Mouse (Mus musculus): Measurements from ENCODE around the gene Dnajc21.
A peak's percentile ranks its signal among the peaks of the same experiment; 100 is the strongest.
"Not testable (repeated sequence)": the region's sequence is repeated elsewhere in the genome, so short reads cannot be mapped to it uniquely, and the experiment has no call there.

Gene Dnajc21

DNA sequence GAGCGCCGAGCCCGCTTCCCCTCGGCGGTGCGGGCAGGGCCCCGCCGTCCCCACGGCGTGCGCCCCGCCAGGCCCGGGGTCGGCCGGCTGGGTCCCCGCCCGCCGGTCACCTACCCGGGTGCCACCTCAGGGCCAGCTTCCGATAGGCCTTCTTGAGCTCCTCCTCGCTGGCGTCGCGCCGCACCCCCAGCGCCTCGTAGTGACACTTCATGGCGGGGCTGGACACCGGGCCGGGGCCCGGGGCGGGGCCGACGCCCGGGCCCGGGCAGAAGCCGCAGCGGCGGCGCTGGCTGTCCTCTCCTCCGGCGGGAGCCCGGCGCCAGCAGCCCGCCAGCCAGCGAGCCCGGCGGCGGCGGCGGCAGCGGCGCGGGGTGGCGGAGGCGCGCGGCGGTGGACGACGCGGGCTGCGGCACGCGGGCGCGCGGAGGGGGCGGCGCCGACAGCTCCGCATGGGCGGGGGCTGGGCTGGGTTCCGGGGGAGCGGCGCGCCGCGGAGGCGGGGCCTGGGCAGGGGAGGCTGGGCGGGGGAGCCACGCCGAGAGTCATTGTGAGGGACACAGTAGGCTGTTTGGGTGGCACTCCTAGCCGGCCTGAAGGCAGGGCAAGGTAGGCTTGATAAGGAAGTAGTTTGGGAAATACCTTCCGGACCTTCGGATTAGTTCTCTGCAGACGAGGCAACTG is at the start of gene Dnajc21:
Gene Dnajc21 (minus strand): TSS at position 366 of the 681 bp plus-strand sequence.
- peak; percentile 77 to 78 for DNase-seq (ENCODE audit: low spot score in 2 of 2)

DNA sequence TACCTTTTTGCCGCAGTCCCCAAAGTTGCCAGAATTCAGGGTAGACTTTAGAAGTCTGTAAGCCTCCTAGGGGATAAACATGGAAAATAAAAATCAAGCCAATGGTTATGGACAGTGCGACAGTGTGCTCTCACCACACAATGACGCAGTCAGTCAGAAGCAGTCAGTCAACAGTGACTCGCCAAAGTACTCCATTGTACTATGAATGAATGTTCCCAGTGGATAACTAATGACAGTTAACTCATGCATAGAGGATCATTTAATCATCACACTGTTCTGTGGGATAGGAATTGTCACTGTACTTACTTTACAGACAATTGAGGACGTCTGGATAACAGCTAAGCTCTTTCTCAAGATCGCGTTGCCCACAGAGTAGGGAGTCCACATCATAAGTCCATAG is 44.9 kb upstream of the Dnajc21 start:
- DNase-seq (ENCODE audit: low spot score in 2 of 2): no peak

DNA sequence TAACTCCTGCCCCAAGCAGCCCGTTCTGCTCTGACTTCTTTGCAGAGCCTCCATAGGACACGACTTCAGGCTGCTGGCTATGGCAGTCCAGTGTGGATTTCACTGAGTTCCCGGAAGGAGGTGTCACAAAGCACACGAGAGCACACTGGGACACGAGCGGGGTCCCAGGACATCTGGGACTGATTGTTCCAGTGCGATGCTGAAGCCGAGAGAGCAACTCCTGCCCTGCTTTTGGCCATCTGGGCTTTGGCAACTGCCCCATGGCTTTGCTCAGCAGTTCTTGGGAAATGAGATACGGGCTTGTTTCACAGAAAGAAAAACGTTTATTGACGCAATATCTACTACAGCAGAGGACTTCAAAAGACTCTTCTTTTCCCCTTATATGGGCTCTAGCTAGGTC is 35.8 kb upstream of the Dnajc21 start:
- no peak for DNase-seq (ENCODE audit: low spot score in 2 of 2)

DNA sequence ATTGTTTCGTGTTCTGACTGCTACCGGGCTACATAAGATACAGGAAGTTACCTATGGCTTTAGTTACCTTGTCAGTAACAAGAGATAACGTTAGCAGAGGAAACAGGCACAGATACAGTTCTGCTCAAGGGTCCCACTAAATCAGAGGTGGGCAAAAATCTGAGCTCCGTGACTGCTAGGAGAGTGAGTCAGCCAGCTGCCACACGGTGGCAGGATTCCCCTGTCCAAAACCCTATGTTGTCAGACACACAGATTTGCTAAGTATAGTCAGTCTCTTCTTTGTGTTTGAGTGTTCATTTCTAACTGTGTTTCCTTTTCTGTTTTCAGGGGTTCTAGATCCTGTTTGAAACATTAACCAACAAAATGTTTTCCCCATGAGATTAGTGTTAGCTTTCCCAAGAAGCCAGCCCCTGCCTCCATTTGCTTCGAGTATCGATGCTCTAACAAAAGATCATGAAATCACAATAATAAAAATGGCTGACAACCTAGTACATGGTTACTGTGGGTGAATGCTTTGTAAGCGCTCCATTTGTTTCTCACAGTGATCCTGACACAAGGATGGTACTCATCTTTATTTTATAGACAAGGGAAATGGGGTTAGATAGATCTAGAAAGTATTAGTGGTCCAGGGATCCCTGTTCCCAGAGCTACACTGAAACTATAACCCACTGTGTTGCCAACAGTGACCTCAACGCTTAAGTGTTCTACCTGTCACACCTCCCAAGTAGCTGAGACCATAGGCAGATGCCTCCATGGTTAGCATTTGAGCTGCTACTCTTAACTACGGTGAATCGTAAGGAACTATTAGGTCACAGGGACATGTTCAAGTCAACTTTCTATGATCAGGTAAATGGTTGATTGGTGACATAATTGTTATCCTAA is 30.8 kb upstream of the Dnajc21 start:
- peak in 1 of 2 experiments; percentile 11 for DNase-seq (ENCODE audit: low spot score in 2 of 2)

DNA sequence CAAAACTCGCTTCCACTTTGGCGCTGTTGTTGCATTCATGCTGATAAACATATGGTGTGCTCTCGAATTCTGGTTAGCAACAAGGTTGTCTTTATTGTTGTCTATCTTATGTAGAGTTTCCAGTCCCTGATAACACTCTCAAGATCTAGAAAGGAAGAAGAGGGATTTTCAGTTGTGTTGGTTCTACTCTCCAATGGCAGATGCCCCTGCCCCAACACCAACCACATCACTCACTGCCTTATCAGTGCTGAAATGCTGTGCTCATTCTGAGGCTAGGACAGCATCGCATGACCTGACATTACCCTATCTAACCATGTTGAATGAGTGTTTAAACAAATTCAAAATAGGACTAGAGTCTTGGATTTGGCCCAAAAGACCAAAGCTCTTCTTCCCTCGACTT is 29.7 kb upstream of the Dnajc21 start:
- no peak for DNase-seq (ENCODE audit: low spot score in 2 of 2)

DNA sequence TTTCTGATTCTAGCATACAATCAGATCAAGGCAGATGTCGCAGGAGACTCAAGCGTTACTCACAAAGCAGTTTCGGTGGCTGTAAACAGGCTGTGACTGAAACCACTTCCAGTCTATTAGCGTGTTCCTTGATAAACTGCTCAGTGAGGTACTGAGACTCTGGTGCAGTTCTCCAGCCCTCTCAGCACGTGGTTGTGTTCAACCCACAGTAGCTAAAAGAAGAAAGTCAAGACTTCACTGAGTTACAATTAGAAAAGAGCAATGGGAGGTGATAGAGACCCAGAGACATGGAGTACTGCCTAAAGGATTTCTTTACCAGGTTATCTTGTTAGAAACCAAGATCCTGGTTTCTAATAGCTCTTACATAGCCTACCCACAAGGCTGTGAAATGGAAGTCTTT is 29.3 kb upstream of the Dnajc21 start:
- DNase-seq (ENCODE audit: low spot score in 2 of 2): no peak

DNA sequence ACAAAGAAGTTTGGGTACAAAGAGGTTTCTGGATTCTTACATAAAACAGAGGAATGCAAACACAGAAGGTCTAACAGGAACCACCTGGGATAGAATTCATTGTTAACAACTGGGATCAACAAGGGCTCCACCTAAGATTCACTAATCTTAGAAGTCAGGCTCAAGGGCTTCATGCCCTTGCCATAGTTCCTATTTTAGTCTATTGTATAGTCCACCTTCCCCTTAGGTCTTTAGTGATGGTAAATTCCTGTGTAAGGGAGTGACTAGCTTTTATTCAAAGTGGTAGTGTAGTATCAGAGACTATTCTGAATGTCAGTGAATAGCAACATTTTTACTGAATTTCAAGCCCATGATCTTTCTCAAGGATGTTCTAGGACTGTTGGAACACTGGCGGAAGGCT is 26.4 kb upstream of the Dnajc21 start:
- not testable (repeated sequence) for DNase-seq (ENCODE audit: low spot score in 2 of 2)

DNA sequence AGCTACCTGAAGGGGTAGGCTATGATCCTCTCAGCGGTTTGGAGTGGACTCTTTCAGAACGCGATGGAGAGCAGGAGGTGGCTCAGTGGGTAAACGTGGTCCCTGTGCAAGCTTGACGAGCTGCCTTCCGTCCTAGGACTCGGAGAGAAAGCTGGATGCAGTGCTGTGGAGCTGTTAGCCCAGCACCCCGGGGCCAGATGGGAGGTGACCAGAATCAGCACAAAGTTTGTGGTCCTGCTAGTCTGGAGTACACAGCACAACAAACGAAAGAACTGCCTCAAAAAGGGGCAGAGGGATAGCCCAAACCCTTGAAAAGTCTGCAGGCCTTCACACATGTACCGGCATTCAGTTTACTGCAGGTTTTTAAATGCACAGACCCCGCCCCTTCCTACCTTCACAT is 25.6 kb upstream of the Dnajc21 start:
- no peak for DNase-seq (ENCODE audit: low spot score in 2 of 2)

DNA sequence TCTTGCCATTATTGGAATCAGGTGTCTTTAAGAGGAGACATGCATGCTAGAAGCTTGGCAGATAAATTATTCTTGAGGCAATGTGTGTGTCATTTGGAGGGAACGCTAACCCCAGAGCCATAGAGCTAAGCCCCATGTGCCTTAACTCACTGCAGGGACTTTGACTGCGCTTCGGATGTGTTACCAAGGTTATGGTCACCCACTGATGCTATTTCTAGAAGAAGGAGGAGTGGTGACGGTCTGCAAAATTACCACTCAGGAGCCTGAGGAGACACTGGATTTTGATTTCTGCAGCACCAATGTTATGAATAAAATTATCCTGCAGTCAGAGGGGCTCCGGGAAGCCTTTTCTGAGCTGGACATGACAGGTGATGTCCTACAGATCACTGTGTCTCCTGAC is 19.8 kb upstream of the Dnajc21 start:
- DNase-seq (ENCODE audit: low spot score in 2 of 2): no peak

DNA sequence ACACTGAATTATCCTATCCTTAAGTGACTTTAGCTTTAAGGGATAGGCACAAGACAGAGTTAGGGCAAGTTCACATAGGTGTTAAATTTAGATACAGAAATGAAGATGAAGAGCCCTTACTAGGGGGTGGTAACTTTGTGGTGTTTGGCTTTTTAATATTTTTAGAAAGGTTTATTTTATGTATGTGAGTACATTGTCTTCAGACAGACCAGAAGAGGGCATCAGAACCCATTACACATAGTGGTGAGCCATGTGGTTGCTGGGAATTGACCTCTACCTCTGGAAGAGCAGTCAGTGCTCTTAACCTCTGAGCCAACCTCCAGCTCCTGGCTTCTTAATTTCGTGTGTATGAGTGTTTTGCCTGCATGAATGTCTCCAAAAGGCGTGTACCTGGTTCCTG is 16.9 kb upstream of the Dnajc21 start:
- no peak for DNase-seq (ENCODE audit: low spot score in 2 of 2)

DNA sequence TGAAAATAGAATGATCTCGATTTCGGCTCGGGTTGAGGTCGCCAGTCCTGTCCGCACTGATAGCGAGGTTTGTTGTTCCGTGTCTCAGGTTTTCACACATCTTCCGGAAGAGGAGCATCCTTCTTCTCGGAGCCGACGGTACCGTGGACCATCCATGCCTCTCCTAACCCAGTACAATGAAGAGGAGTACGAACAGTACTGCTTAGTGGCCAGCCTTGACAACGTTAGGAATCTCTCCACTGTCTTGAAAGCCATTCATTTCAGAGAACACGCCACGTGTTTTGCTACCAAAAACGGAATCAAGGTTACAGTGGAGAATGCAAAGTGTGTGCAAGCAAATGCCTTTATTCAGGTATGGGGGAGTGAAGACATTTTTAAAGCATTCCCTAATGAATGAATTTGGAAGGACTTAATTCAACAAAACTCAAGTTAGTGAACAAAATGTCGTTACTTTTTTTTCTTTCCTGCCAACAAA is 16.1 kb upstream of the Dnajc21 start:
- no peak for DNase-seq (ENCODE audit: low spot score in 2 of 2)

DNA sequence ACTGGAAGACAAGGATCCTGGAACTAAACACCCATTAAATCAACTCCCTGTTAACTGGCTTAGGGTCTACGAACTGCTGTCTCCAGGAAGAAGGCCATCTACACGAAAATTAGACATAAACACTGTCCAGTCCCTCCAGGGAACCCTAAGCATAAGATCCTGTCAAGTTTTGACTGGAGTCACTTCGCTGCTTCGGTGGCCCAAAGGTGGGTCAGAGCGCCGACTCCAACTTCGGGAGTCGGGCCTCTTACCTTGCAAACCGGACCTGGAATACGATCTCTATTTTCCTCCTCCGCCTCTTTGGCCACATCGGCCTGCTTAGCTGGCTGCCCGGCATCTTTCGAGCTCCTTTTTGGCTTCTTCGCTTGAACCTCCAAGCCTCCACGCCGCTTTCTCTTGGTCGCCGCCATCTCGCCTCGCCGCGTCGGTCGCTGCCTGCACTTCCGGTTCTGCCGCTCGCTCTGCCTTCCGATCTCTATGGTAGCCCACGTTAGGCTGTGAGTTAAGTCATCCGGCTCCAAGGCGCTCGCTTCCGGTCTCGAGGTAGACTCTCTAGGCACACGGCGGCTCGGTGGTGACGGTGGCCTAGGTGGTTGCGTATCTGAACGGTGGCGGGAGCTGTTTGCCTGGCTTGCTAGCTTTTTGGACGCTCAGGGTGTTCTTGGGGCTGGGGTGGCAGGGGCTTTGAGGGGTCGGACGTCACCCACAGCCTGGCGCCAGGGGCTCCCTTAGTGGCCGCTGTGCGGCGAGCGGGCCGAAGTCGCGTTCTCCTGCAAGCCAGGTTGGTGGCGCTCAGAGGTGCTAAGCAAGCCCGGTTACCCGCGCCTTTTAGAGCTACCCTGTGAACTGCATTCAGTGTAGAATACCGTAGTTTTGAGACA is 15.4 kb upstream of the Dnajc21 start, which contains the start of the genes Brix1 and Rad1:
Gene Brix1 (minus strand): TSS at position 464 of the 881 bp plus-strand sequence.
Gene Rad1 (plus strand): TSS at position 535 of the 881 bp plus-strand sequence.
- DNase-seq (ENCODE audit: low spot score in 2 of 2): peak; percentile 89 to 90

DNA sequence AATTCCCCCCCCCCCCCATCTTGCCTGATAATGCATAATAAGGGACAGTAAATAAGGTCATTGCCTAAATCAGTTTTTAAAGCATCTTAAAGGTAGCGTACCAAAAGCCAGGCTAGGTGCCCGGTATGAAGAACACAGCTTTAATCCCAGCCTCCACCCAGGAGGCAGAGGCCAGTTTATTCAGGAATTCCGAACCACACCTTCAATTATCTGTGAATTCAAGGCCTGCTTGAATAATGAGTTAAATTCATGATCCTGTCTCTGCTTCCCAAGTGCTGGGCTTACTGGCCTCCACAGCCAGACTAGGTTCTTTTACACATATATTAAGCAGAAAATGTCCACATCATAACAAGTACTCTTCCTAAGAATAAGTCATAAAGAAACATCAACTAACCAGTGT is 625 bp upstream of the Dnajc21 start:
- DNase-seq (ENCODE audit: low spot score in 2 of 2): no peak

DNA sequence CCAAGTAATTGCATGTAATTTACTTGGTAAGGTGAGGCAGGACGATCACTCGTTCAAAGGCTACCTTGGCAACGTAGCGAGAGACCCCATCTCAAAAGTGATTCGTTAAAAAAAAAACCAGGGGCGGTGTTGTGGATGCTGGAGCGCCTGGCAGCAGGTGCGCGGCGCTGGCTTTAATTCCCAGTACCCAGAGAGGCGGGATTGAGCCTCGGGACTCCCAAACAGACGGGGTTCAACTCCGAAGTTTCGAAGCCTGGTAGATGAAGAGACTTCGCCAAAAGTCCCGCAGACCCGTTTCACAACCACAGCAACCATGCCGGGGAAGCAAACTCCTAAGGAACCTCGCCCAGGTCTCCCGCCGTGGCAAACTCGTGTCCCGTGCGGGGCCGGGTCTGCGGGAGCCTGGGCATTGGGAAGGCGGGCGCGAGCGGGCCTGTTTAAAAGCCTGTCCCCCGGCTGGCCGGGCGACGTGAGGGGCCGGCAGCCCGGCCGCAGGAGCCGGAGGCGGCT is 620 bp downstream of the Dnajc21 start:
- peak; percentile 15 to 47 for DNase-seq (ENCODE audit: low spot score in 2 of 2)

DNA sequence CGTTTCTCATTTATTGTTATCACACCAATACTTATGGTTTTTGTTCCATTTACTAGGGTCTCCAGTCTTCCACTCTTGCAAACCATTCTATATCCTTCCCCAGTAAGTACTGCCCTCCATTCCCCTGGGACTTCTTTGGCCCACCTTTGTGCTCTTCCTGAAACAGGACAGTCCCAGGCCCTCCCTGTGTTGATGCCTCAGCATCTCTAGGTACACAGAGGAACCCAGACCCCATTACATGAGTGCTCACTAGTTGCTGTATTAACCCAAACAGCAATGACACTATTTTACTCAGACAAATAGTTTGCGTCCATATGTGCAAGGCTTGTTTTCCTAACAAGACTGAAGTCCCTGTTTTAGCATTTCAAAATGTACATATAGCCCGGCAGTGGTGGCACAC is 1.6 kb downstream of the Dnajc21 start:
- no peak for DNase-seq (ENCODE audit: low spot score in 2 of 2)

DNA sequence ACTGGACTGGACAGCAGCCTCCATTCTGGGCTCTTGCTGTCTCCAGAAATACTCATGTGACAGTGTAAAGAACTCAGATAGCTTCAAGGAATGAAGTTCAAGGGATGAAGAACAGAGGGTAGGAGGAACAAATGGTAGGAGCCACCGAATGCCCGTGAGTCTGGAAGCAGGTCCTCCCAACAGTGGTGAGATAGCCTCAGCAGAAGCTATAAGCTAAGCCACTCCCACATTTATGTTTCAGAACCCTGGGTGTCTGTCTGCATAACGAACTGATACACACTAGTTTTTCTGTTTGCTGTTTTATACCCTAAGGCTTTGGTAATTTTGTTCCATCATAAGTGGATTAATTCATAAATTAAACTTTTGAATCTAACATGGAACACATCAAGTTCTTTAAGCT is 5.6 kb downstream of the Dnajc21 start:
- DNase-seq (ENCODE audit: low spot score in 2 of 2): no peak

DNA sequence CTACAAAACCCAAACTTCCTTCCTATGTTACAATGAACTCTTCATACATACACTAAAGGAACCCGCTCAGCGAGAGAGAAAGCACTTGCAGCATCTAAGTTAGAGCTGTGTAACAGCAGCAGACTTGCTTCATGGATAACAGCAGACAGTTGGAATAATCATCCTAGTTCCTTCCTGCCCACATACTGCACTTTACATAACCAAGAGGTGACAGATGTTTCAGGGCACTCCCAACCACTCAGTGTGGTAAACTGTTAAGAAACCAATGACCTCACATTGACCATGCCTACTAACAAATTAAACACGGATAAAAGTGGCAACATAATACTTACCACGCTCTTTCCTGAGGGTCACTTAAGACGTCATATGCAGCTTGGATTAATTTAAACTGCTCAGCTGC is 6.8 kb downstream of the Dnajc21 start:
- no peak for DNase-seq (ENCODE audit: low spot score in 2 of 2)

DNA sequence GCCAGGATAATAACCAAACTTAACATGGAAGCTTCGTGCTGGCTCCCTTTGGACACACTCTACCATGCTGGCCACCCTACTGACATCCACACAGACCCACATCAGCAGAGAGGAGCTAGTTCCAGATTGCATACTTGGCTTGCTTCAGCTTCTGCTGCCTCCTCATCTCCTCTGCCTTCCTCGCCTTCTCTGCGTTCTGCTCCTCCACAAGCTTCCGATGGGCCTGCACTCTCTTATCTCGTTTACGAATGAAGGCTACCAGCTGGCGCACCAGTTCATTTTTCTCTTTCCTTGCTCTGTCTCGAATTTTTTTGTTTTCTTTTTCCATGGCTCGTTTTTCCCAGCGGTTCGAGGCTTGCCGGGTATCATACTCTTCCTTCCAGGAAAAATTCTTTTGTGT is 9.3 kb downstream of the Dnajc21 start:
- no peak for DNase-seq (ENCODE audit: low spot score in 2 of 2)

DNA sequence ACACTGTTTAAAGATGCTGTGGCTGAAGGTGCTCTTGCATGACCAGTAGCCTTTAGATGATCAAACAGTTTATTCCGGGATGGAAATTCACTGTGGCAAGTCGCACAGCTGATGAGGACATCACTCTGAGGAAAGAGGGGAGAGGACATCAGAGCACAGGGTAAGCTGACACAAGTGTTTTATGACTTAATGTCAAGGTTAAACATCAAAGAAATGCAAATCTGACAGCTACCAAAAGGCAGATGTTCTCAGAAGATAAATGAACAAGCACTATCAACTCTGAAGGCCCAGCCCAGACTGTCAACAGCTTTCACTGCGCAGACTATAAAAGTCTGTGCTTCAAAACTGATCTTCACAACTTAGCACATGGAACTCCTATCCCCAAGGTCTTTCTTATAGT is 23.2 kb downstream of the Dnajc21 start:
- DNase-seq (ENCODE audit: low spot score in 2 of 2): no peak

DNA sequence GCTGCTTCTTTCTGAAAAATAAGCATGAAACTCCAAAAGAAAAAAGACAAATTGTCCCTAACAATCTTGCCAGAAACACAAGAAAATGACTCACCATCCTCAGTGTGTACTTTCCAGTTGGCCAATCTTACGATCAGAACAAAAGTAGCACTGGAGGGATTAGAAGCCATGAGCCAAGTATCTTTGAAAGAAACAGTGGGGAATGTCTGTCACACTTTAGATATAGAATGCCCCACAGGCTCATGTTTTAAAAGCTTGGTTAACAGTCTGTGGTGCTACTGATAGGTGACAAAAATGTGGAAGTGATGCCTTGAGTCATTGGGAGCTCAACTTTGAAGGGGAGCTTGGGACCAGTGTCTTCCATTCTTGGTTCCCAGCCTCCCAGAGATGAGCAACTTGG is 28.0 kb downstream of the Dnajc21 start:
- no peak for DNase-seq (ENCODE audit: low spot score in 2 of 2)

DNA sequence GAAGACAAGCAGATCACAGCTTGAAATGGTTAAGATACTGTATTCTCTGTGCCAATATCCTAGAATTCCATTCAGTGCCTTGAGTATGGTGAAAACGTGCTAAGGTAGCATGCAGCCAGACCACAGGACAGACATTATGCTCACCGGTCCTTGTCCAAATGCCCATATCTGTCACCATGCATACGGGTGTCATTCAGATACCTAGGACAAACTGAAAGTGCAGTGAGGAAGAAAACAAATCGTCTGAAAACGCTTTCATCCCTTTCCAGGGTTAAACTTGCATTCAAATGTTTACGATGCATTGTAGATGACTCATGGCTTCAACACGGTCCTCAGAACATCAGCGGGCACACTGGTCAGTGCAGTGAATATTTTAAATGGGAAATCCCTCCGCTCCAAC is 28.8 kb downstream of the Dnajc21 start:
- DNase-seq (ENCODE audit: low spot score in 2 of 2): no peak

DNA sequence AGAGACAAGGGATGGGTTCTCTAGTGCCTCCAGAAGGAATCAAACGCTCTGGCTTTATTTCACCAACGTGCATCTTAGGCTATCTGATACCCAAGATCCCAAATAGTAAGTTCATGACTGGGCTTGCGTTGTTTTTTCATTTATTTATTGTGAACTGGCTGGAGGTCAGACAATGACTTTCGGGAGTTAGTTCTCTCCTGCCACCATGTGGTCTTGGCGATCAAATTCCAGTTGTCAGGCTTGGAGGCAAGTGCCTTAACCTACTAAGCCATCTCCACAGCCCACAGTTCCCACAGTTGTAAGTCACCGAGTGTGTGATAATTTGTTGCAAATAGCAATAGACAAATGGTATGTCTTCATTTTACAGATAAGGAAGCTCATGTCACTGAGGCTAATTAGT is 30.4 kb downstream of the Dnajc21 start:
- no peak for DNase-seq (ENCODE audit: low spot score in 2 of 2)

All from urinary bladder, adult 18-20 months (tissue).